Mouse (Mus musculus): ENCODE measurements at regions not wholly inside any gene's neighbourhood (a gene's known extent, or its start where the extent isn't known, plus 50 kb on each side); places are given as distances from the start of the nearest gene placed in this dataset.
A peak's percentile ranks its signal among the peaks of the same experiment; 100 is the strongest.
"Not testable (repeated sequence)": the region's sequence is repeated elsewhere in the genome, so short reads cannot be mapped to it uniquely, and the experiment has no call there.

DNA sequence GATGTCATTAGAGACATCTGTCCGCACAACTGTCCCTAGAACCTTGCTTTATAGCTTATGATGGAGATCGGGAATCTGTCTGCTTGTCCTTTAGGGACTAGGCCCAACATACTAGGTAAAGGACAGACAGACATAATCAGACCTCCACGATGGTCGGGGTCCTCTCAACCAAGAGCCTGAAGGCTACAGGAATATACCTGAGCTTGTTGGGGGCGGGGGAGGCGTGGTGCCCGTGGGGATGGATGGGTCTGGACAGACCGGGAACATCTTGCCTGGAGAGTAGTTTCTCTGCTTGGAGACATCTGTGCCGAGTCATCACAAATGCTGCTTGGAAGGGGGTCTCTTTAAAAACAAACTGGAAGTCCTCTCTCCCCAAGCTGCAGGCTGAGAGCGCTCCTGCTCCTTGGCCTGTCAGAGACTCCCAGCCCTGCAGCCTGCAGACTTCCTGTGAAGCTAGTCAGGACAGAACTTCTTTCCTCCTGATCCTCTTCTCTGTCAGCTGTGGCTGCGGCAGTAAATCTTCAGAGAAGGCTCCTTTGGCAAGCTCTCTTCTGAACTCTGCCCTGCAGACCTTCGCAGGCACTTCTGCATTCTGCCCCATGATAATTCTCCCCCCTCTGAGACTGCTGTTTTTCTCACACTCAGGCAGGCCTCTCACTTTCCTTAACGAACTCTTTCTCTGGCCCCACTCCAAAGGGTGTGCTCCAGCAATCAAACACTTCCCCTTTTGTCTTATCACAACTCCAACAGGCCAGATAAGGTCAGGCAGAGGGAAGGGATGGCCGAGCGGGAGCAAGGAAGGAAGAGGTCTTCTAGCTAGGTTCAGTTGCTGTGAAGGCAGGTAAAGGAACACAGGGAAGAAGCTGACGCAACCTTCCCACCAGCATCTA is 143.1 kb upstream of the Cdk6 start:
- H3K27ac ChIP-seq, result no peak overlapping the region
- H3K4me2 ChIP-seq (replicated peaks), result no peak overlapping the region
- H3K9me3 ChIP-seq (ENCODE audit: control insufficient read depth, low read length), result no peaks in the 10 kb centered on the region
- H3K4me1 ChIP-seq (replicated peaks; ENCODE audit: control insufficient read depth, insufficient read depth, low read length), result no peaks in the 10 kb centered on the region
- ATAC-seq (ENCODE audit: low FRiP score), result no peak
- H3K9ac ChIP-seq, result no peak overlapping the region
- no peak overlapping the region for H3K4me3 ChIP-seq (replicated peaks; ENCODE audit: low read length)
- 70% methylated on average over 16 of the region's 16 CpGs for WGBS
- no peaks in the 10 kb centered on the region for H3K36me3 ChIP-seq (replicated peaks; ENCODE audit: control insufficient read depth, insufficient read depth)
- H3K27me3 ChIP-seq (ENCODE audit: control insufficient read depth, insufficient read depth, low read length), result no peaks in the 10 kb centered on the region
- DNase-seq (ENCODE audit: low spot score), result no peak

GRCm38 (mm10) chr5:3198869-3199550 is 142.3 kb upstream of the Cdk6 start:
- not testable (repeated sequence) for H3K9me3 ChIP-seq (ENCODE audit: control insufficient read depth, low read length); H3K36me3 ChIP-seq (replicated peaks; ENCODE audit: control insufficient read depth, insufficient read depth); H3K27me3 ChIP-seq (ENCODE audit: control insufficient read depth, insufficient read depth, low read length); H3K9ac ChIP-seq; ATAC-seq (ENCODE audit: low FRiP score); H3K4me1 ChIP-seq (replicated peaks; ENCODE audit: control insufficient read depth, insufficient read depth, low read length); DNase-seq (ENCODE audit: low spot score); H3K4me3 ChIP-seq (replicated peaks; ENCODE audit: low read length); H3K27ac ChIP-seq; H3K4me2 ChIP-seq (replicated peaks)
- 79% methylated on average over 7 of the region's 7 CpGs for WGBS

- ATAC-seq (ENCODE audit: low FRiP score); H3K36me3 ChIP-seq (replicated peaks; ENCODE audit: control insufficient read depth, insufficient read depth); H3K9me3 ChIP-seq (ENCODE audit: control insufficient read depth, low read length); H3K4me2 ChIP-seq (replicated peaks); H3K27me3 ChIP-seq (ENCODE audit: control insufficient read depth, insufficient read depth, low read length); H3K4me1 ChIP-seq (replicated peaks; ENCODE audit: control insufficient read depth, insufficient read depth, low read length); H3K4me3 ChIP-seq (replicated peaks; ENCODE audit: low read length); H3K27ac ChIP-seq; DNase-seq (ENCODE audit: low spot score); H3K9ac ChIP-seq: not testable (repeated sequence)
- 86% methylated on average over 5 of the region's 5 CpGs for WGBS
Measured at GRCm38 (mm10) chr5:3206160-3206559, 135.1 kb upstream of the Cdk6 start.

- not testable (repeated sequence) for H3K4me1 ChIP-seq (replicated peaks; ENCODE audit: control insufficient read depth, insufficient read depth, low read length); H3K9me3 ChIP-seq (ENCODE audit: control insufficient read depth, low read length); DNase-seq (ENCODE audit: low spot score); H3K36me3 ChIP-seq (replicated peaks; ENCODE audit: control insufficient read depth, insufficient read depth); ATAC-seq (ENCODE audit: low FRiP score); H3K4me2 ChIP-seq (replicated peaks); H3K27me3 ChIP-seq (ENCODE audit: control insufficient read depth, insufficient read depth, low read length); H3K9ac ChIP-seq; H3K27ac ChIP-seq; H3K4me3 ChIP-seq (replicated peaks; ENCODE audit: low read length)
- 79% methylated on average over 4 of the region's 4 CpGs for WGBS
Measured at GRCm38 (mm10) chr5:3208293-3208692, 133.0 kb upstream of the Cdk6 start.

- no peaks in the 10 kb centered on the region for H3K4me1 ChIP-seq (replicated peaks; ENCODE audit: control insufficient read depth, insufficient read depth, low read length)
- H3K9ac ChIP-seq, result no peak overlapping the region
- WGBS, result 91% methylated on average over 3 of the region's 3 CpGs
- ATAC-seq (ENCODE audit: low FRiP score) (no peak), DNase-seq (ENCODE audit: low spot score) (no peak)
- no peak overlapping the region for H3K4me2 ChIP-seq (replicated peaks)
- no peak overlapping the region for H3K27ac ChIP-seq
- no peaks in the 10 kb centered on the region for H3K36me3 ChIP-seq (replicated peaks; ENCODE audit: control insufficient read depth, insufficient read depth)
- H3K27me3 ChIP-seq (ENCODE audit: control insufficient read depth, insufficient read depth, low read length), result no peaks in the 10 kb centered on the region
- H3K9me3 ChIP-seq (ENCODE audit: control insufficient read depth, low read length), result no peaks in the 10 kb centered on the region
- no peak overlapping the region for H3K4me3 ChIP-seq (replicated peaks; ENCODE audit: low read length)
Measured at GRCm38 (mm10) chr5:3211284-3211683, 130.0 kb upstream of the Cdk6 start.

- DNase-seq (ENCODE audit: low spot score) (no peak), ATAC-seq (ENCODE audit: low FRiP score) (no peak)
- Histone ChIP-seq H3K27ac (no peak overlapping the region), H3K9me3 (ENCODE audit: control insufficient read depth, low read length) (no peaks in the 10 kb centered on the region), H3K4me3 (replicated peaks; ENCODE audit: low read length) (no peak overlapping the region), H3K4me1 (replicated peaks; ENCODE audit: control insufficient read depth, insufficient read depth, low read length) (no peaks in the 10 kb centered on the region), H3K27me3 (ENCODE audit: control insufficient read depth, insufficient read depth, low read length) (no peaks in the 10 kb centered on the region), H3K36me3 (replicated peaks; ENCODE audit: control insufficient read depth, insufficient read depth) (no peaks in the 10 kb centered on the region), H3K9ac (no peak overlapping the region), H3K4me2 (replicated peaks) (no peak overlapping the region)
- 91% methylated on average over 5 of the region's 5 CpGs for WGBS
Measured at GRCm38 (mm10) chr5:3216053-3216452, 125.2 kb upstream of the Cdk6 start.

DNA sequence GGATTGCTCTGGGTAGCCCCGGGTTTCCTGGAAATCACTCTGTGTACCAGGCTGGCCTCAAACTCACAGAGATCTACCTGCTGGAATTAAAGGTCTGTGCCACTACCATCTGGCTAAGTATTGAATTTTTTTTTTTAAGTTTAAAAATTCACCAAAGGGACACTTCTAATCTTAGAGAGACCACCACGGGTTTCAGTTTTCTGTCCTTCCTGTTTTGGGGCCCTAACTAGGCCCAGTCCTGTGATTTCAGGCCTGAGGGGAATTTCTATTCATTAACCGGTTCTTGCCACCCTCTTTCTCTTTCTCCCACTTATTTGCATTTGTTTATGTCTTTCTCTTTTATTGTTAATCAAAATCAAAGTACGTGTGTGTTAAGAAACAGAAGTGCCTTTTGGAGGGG is 122.1 kb upstream of the Cdk6 start:
- Histone ChIP-seq H3K27ac (no peak overlapping the region), H3K9me3 (ENCODE audit: control insufficient read depth, low read length) (no peaks in the 10 kb centered on the region), H3K27me3 (ENCODE audit: control insufficient read depth, insufficient read depth, low read length) (no peaks in the 10 kb centered on the region), H3K9ac (no peak overlapping the region), H3K4me2 (replicated peaks) (no peak overlapping the region), H3K36me3 (replicated peaks; ENCODE audit: control insufficient read depth, insufficient read depth) (no peaks in the 10 kb centered on the region), H3K4me1 (replicated peaks; ENCODE audit: control insufficient read depth, insufficient read depth, low read length) (no peaks in the 10 kb centered on the region), H3K4me3 (replicated peaks; ENCODE audit: low read length) (no peak overlapping the region)
- no peak for ATAC-seq (ENCODE audit: low FRiP score)
- 39% methylated on average over 4 of the region's 4 CpGs for WGBS
- DNase-seq (ENCODE audit: low spot score), result no peak

GRCm38 (mm10) chr5:3219770-3220169 is 121.5 kb upstream of the Cdk6 start:
- H3K4me1 ChIP-seq (replicated peaks; ENCODE audit: control insufficient read depth, insufficient read depth, low read length), result no peaks in the 10 kb centered on the region
- no peak overlapping the region for H3K27ac ChIP-seq
- H3K27me3 ChIP-seq (ENCODE audit: control insufficient read depth, insufficient read depth, low read length), result no peaks in the 10 kb centered on the region
- no peak for DNase-seq (ENCODE audit: low spot score)
- H3K36me3 ChIP-seq (replicated peaks; ENCODE audit: control insufficient read depth, insufficient read depth), result no peaks in the 10 kb centered on the region
- no peaks in the 10 kb centered on the region for H3K9me3 ChIP-seq (ENCODE audit: control insufficient read depth, low read length)
- H3K4me3 ChIP-seq (replicated peaks; ENCODE audit: low read length), result no peak overlapping the region
- ATAC-seq (ENCODE audit: low FRiP score), result no peak
- WGBS, result 83% methylated on average over 3 of the region's 3 CpGs
- no peak overlapping the region for H3K9ac ChIP-seq
- H3K4me2 ChIP-seq (replicated peaks), result no peak overlapping the region

- not testable (repeated sequence) for H3K4me3 ChIP-seq (replicated peaks; ENCODE audit: low read length); H3K36me3 ChIP-seq (replicated peaks; ENCODE audit: control insufficient read depth, insufficient read depth); H3K9me3 ChIP-seq (ENCODE audit: control insufficient read depth, low read length); H3K4me2 ChIP-seq (replicated peaks); H3K9ac ChIP-seq; H3K4me1 ChIP-seq (replicated peaks; ENCODE audit: control insufficient read depth, insufficient read depth, low read length); ATAC-seq (ENCODE audit: low FRiP score); H3K27me3 ChIP-seq (ENCODE audit: control insufficient read depth, insufficient read depth, low read length); H3K27ac ChIP-seq
- 78% methylated on average over 4 of the region's 4 CpGs for WGBS
- DNase-seq (ENCODE audit: low spot score), result peak; percentile 47
Measured at GRCm38 (mm10) chr5:3223819-3224218, 117.5 kb upstream of the Cdk6 start.

Data from hindbrain, embryonic 14.5 days (tissue).